ENCODE assay signal across 23 mouse cellular contexts in genomic region chr9:80149594-80149993, GRCm38 (mm10).
"Had no signal": no experiment of that assay in that cellular context is flagged by ENCODE, and none has a peak within 500 bp of the region (broad histone marks: within the 10 kb centered on the region; RNA-seq: fewer than 3 reads in every experiment).

No protein-coding gene starts in this region.

- H3K4me2 ChIP-seq: limb, embryonic 13.5 days; liver, embryonic 12.5 days; liver, embryonic 15.5 days; midbrain, embryonic 13.5 days; neural tube, embryonic 13.5 days; stomach, embryonic 15.5 days had no signal

- DNase-seq: kidney, adult 18-20 months; kidney, adult 9 months; kidney, postnatal 14 days; kidney, postnatal 4 days; layer of hippocampus, adult 9-11 months; liver; lung, adult 18-20 months; lung, postnatal 14 days; retina, postnatal 1 day; right cerebral cortex, postnatal 25 days; spleen, adult 18-20 months; thymus, adult 18-20 months; thymus, postnatal 36 days had no signal

- H3K9ac ChIP-seq: limb, embryonic 13.5 days; liver, embryonic 12.5 days; liver, embryonic 15.5 days; midbrain, embryonic 13.5 days; neural tube, embryonic 13.5 days; stomach, embryonic 15.5 days had no signal

- H3K9me3 ChIP-seq: limb, embryonic 10.5 days; limb, embryonic 13.5 days; liver, embryonic 12.5 days; liver, embryonic 15.5 days; midbrain, embryonic 10.5 days; midbrain, embryonic 13.5 days; neural tube, embryonic 13.5 days; stomach, embryonic 15.5 days had no signal

- H3K27me3 ChIP-seq: limb, embryonic 13.5 days; liver, embryonic 12.5 days; liver, embryonic 15.5 days; midbrain, embryonic 13.5 days; neural tube, embryonic 13.5 days; stomach, embryonic 15.5 days had no signal

- H3K27ac ChIP-seq: limb, embryonic 10.5 days; limb, embryonic 13.5 days; liver, embryonic 12.5 days; liver, embryonic 15.5 days; midbrain, embryonic 10.5 days; midbrain, embryonic 13.5 days; neural tube, embryonic 13.5 days; stomach, embryonic 15.5 days had no signal

- H3K4me1 ChIP-seq: limb, embryonic 13.5 days; liver, embryonic 12.5 days; liver, embryonic 15.5 days; midbrain, embryonic 10.5 days; midbrain, embryonic 13.5 days; neural tube, embryonic 13.5 days; stomach, embryonic 15.5 days had no signal

- H3K4me3 ChIP-seq: limb, embryonic 10.5 days; limb, embryonic 13.5 days; liver, embryonic 12.5 days; liver, embryonic 15.5 days; midbrain, embryonic 10.5 days; midbrain, embryonic 13.5 days; myocyte; neural tube, embryonic 13.5 days; stomach, embryonic 15.5 days had no signal

- ATAC-seq: liver, embryonic 12.5 days; midbrain, embryonic 13.5 days; midbrain, embryonic 16.5 days had no signal
